Mouse (Mus musculus) intestine, postnatal 0 days (tissue): ENCODE results near the gene Ints7. TPM values are rescaled to one million over a fixed set of nuclear protein-coding genes. Genes with fewer than 3 reads are reported as not detected.
A peak's percentile ranks its signal among the peaks of the same experiment; 100 is the strongest.

Experiments
- ATAC-seq: fragments of 200-750 bp; cut with Nextera tagmentation; 2 replicates; pipeline ENCODE4 v1.8.0; 2017; ENCODE audit warnings: mild to moderate bottlenecking, moderate TSS enrichment, moderate library complexity
- H3K27ac ChIP-seq: fragments of 300-500 bp; sonication (generic); 2 replicates; pipeline ENCODE4 v1.5.1; 2014; ENCODE audit warnings: mild to moderate bottlenecking, low read depth, low read length, moderate library complexity
- H3K27me3 ChIP-seq: fragments of 300-500 bp; sonication (generic); replicated peaks from 2 replicates; pipeline ENCODE4 v1.6.1; 2014; ENCODE audit warnings: low read length, mixed read lengths; ENCODE audit not compliant: control insufficient read depth, insufficient read depth
- H3K36me3 ChIP-seq: fragments of 300-500 bp; sonication (generic); 2 replicates; pipeline ENCODE4 v1.6.1; 2014; ENCODE audit warnings: mild to moderate bottlenecking, moderate library complexity; ENCODE audit not compliant: control insufficient read depth, insufficient read depth
- H3K4me1 ChIP-seq: fragments of 300-500 bp; sonication (generic); replicated peaks from 2 replicates; pipeline ENCODE4 v1.6.1; 2014; ENCODE audit warnings: antibody characterized with exemption, low read length, mixed read lengths; ENCODE audit not compliant: control insufficient read depth, insufficient read depth
- H3K4me2 ChIP-seq: fragments of 300-500 bp; sonication (generic); replicated peaks from 2 replicates; pipeline ENCODE4 v1.6.1; 2014; ENCODE audit warnings: low read depth, mild to moderate bottlenecking, moderate library complexity
- H3K4me3 ChIP-seq: fragments of 300-500 bp; sonication (generic); 2 replicates; pipeline ENCODE4 v1.5.1; 2014; ENCODE audit warnings: low read depth, low read length
- H3K9ac ChIP-seq: fragments of 300-500 bp; sonication (generic); 2 replicates; pipeline ENCODE4 v1.6.1; 2014; ENCODE audit warnings: mild to moderate bottlenecking, low read depth, low read length
- H3K9me3 ChIP-seq: fragments of 300-500 bp; sonication (generic); 2 replicates; pipeline ENCODE4 v1.6.1; 2016; ENCODE audit warnings: mixed run types; ENCODE audit not compliant: control insufficient read depth
- CTCF ChIP-seq: sonication (generic); IDR thresholded peaks from 2 replicates; pipeline ENCODE4 v1.5.1; 2016; ENCODE audit warnings: low read depth, mild to moderate bottlenecking, control low read depth, antibody characterized with exemption, moderate library complexity
- WGBS: fragments of 180-500 bp; shearing (Covaris S2); extraction: QIAGEN DNeasy Blood & Tissue Kit; methylation state at CpG from one replicate; pipeline ENCODE4 v1.1.7; 2014; 5-methylcytosine and 5-hydroxymethylcytosine counted together
- polyA plus RNA-seq: library from polyadenylated mRNA; unstranded; fragments of >200 nt; fragmentation: Nextera tagmentation; extraction: Ambion mirVana; gene quantifications from 2 replicates; pipeline ENCODE4 v1.2.1, GENCODE M21; 2015

Gene Ints7
- polyA plus RNA-seq, 1 experiment from 2014 or later: 11.2 TPM

DNA sequence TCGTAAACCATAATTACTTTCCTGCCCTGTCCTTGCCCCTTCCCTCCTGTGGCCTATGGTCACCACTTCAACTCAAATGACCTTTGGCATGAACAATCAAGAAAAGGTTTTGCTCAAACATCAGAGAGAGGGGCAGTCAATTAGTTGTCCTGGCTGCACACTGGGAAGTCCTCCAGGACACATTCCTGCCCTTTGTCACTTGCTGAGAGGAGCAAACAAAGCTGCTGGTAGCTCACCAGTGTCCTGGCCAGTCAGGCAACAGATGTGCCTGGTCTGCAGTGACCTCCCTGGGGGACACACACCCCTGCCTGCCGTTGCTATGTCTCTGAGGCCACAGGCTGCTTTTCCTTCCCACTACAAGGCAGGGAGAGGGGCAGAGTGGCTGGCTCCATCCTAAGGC, 66.0 kb downstream of the Ints7 start:
- no peak overlapping the region for H3K4me2 ChIP-seq
- 34% methylated on average over 2 of the region's 2 CpGs for WGBS
- TF ChIP-seq CTCF: no peak
- no peaks in the 10 kb centered on the region for H3K36me3 ChIP-seq
- ATAC-seq: no peak
- 0 out of 2 replicates have a peak, but pooled peaks cover 2% of the 10 kb centered on the region for H3K4me1 ChIP-seq
- H3K4me3 ChIP-seq: no peak overlapping the region
- H3K9me3 ChIP-seq: no peaks in the 10 kb centered on the region
- H3K27ac ChIP-seq: peak overlapping the region; percentile 57
- no peaks in the 10 kb centered on the region for H3K27me3 ChIP-seq
- H3K9ac ChIP-seq: no peak overlapping the region

DNA sequence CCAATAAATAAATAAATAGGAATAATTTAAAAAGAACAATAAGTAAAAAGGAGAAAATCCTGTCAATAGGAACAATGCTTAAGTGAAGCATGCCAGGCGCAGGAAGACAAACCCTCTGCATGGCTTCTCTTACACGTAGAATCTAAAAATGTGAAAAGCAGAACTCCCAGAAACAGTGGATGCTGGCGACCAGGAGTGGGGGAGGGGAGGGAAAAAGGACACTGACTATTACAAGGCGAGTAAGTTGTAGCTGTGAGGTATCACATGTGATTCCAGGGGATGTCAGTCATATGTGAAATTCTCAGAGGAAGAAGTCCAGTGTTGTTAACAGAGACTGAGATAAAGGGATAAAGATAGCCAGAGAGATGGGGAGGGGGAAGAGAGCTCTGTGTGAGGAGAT, 67.5 kb downstream of the Ints7 start:
- H3K9me3 ChIP-seq: no peaks in the 10 kb centered on the region
- peaks cover 7% of the 10 kb centered on the region; the same call in 1 of the 2 replicates for H3K4me1 ChIP-seq
- TF ChIP-seq CTCF: no peak
- ATAC-seq: no peak
- H3K4me2 ChIP-seq: no peak overlapping the region
- no peak overlapping the region for H3K27ac ChIP-seq
- 60% methylated on average over 4 of the region's 4 CpGs for WGBS
- no peak overlapping the region for H3K4me3 ChIP-seq
- H3K9ac ChIP-seq: no peak overlapping the region
- H3K36me3 ChIP-seq: no peaks in the 10 kb centered on the region
- no peaks in the 10 kb centered on the region for H3K27me3 ChIP-seq

DNA sequence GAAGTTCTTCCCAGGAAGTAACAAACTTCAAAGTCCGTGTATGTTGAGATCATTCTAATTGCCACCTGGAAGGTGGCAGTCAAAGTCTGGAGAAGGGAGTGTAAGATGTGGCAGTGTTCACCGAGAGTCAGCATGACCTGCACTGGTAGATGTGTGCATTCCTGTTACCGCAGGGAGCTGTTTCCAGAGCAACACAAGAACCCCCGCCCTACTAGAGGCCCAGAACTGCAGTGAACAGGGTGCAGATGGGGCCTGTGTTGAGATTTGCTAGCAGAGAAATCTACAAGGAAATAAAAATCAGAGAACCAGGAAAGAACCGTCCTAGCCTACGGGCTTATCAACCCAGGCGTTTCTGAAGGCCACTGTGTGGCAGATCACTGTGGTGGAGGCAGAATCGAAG, 70.5 kb downstream of the Ints7 start:
- Histone ChIP-seq H3K36me3 (no peaks in the 10 kb centered on the region), H3K4me3 (no peak overlapping the region), H3K4me1 (peaks cover 7% of the 10 kb centered on the region; the same call in 1 of the 2 replicates), H3K4me2 (peak overlapping the region; percentile 10; the same call in 1 of the 2 replicates), H3K27me3 (no peaks in the 10 kb centered on the region), H3K9me3 (no peaks in the 10 kb centered on the region), H3K9ac (no peak overlapping the region), H3K27ac (peak overlapping the region; percentile 91)
- no peak for TF ChIP-seq CTCF
- peak; percentile 99 for ATAC-seq
- 22% methylated on average over 8 of the region's 8 CpGs for WGBS

DNA sequence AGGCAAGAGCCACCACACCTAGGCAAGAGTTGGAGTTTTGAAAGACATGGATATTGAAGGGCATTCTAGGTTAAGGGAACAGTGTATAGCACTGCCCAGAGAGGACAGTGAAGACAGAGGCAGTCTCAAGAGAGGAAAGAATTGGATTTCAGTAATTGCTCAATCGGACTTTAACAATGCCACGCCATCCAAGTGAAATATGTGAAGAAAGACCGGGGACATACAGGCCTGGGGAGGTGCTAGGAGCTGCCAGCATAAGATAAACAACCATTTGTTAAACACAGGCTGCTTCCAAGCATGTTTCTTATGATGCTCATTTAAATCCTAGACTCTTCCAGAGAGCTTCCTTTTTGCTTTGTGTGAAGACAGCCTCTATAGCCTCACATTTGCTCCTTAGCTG, 72.2 kb downstream of the Ints7 start:
- no peak for ATAC-seq
- no peak overlapping the region for H3K9ac ChIP-seq
- no peak overlapping the region for H3K4me3 ChIP-seq
- no peak overlapping the region for H3K4me2 ChIP-seq
- peaks cover 7% of the 10 kb centered on the region; the same call in 1 of the 2 replicates for H3K4me1 ChIP-seq
- 53% methylated on average over 3 of the region's 3 CpGs for WGBS
- TF ChIP-seq CTCF: no peak
- peak overlapping the region; percentile 36 for H3K27ac ChIP-seq
- no peaks in the 10 kb centered on the region for H3K27me3 ChIP-seq
- H3K9me3 ChIP-seq: no peaks in the 10 kb centered on the region
- H3K36me3 ChIP-seq: no peaks in the 10 kb centered on the region

DNA sequence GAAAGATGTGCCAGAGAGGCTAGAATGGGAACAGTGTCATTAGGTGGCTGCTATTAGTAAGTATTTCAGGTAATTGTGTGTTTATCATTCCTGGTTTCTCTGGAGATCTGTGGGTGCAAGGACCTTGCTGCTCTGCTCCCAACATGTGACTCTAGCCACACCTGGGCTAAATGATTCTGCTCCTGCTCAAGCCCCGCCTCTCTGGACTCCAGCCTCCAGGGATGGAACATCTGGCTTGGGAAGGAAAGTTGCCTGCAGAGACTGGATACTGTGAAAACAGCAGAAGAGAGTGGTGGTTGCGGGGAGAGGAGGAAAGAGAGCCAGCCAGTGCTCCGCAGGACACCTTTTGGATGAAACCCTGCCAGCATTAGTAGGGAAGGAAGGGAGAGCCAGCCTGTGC, 84.0 kb downstream of the Ints7 start:
- WGBS: 77% methylated on average over 3 of the region's 3 CpGs
- Histone ChIP-seq H3K4me3 (no peak overlapping the region), H3K9ac (no peak overlapping the region), H3K36me3 (no peaks in the 10 kb centered on the region), H3K4me1 (peaks cover 13% of the 10 kb centered on the region; the same call in 1 of the 2 replicates), H3K4me2 (no peak overlapping the region), H3K27ac (no peak overlapping the region), H3K9me3 (no peaks in the 10 kb centered on the region), H3K27me3 (no peaks in the 10 kb centered on the region)
- no peak for TF ChIP-seq CTCF
- ATAC-seq: peak; percentile 71

DNA sequence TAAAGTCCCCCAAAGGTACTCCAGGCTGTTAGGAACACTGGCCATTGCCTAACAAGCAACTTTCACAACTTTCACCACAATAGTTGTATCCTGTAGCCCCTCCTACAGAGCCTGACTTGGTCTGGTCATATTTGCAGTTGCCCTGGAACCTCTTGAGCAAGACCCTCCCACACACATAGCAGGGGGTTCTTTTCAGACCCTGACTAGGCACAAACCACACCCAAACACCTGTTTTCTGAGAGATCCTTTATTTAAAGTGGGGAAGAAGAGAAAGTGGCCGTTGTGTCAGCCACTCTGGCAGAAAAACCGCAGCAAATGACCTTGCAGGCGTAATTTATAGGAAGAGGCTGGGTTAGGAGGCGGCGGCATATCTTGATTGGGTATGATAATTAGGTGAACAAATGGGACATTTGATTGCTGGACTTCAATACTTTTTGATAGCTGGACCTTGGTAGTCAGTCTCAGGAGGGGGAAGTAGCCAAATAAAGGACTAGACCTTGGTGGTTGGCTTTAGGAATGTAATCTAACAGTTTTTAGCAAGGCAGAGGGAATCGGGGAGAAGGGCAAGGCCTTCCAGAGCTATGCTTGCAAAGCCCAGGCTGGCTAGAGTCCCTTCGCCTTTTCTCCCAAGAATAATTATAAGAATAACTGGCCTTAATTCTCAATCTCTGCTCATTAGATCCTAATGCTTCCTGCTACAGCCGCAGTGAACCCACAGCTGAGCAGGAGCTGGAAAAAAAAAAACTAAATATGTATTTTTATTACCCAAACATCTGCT, 85.8 kb downstream of the Ints7 start:
- Histone ChIP-seq H3K4me1 (peaks cover 13% of the 10 kb centered on the region; the same call in 1 of the 2 replicates), H3K36me3 (no peaks in the 10 kb centered on the region), H3K27ac (no peak overlapping the region), H3K9ac (no peak overlapping the region), H3K27me3 (no peaks in the 10 kb centered on the region), H3K4me3 (no peak overlapping the region), H3K4me2 (no peak overlapping the region), H3K9me3 (no peaks in the 10 kb centered on the region)
- 49% methylated on average over 8 of the region's 8 CpGs for WGBS
- no peak for TF ChIP-seq CTCF
- no peak for ATAC-seq
